Mouse (Mus musculus): ENCODE measurements around the gene Wdr44.
"Not testable (repeated sequence)": the region's sequence is repeated elsewhere in the genome, so short reads cannot be mapped to it uniquely, and the experiment has no call there.

Gene Wdr44

DNA sequence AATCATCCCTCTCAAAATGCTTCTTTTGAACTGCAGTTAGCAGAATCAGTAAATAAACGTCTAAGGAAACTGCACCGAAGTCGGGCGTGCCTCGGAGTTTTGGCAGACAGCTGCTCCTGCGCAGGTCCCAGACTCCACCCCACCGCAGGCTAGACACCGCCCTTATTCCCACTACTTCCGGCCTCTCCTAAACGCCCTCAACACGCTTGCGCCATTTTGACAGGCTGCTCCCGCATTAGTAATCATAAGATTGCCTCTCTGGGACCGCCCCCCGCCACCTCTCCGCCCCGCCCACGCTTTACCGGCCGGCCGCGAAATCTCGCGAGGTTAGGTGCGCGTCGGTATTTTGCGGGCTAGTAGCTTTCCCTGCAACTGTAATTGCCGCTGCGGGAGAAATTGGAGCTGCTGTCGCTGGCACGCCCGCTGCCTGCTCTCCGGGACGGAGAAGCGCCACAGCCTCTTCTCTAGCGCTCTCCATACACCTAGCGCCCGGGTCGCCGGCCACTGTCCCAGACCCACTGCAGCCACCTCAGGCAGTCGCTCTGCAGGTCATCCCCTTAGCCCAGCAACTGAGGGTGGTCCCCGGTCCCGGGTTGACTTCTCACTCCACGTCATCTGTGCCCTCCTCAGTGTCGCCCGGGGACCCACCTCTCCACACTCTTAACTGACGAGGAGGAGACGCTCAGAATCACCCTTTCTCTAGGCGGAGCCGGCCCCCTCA is at the start of gene Wdr44:
TSS of gene Wdr44 (plus strand) at position 330 of the 721 bp plus-strand sequence.
- DNase-seq (ENCODE audit: inconsistent ontology term): peak; percentile 96

DNA sequence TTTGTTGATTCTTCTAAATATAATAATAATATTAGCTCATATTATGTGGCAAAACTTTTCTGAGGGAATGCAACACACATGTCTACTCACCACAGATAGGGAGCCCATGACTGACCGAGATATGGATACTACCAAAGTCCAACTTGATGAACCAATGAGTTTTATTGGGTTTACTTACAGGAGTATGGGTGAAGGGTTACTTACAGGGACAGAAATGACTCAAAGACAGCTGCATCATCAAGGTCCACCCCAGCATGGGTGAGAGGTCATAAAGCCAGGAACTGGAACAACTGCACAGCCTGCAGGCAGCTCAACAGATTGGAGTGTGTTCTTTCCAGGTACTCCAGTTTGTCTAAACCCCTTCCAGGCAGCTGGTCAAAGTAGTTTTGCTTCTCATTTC is 44.5 kb upstream of the Wdr44 start:
- DNase-seq (ENCODE audit: inconsistent ontology term): no peak

- no peak for DNase-seq (ENCODE audit: inconsistent ontology term)
Observed at GRCm38 (mm10) chrX:23662216-23662615, 30.6 kb upstream of the Wdr44 start.

GRCm38 (mm10) chrX:23673193-23673592 is 19.7 kb upstream of the Wdr44 start:
- no peak for DNase-seq (ENCODE audit: inconsistent ontology term)

- no peak for DNase-seq (ENCODE audit: inconsistent ontology term)
Observed at GRCm38 (mm10) chrX:23675450-23675849, 17.4 kb upstream of the Wdr44 start.

- DNase-seq (ENCODE audit: inconsistent ontology term): no peak
Observed at GRCm38 (mm10) chrX:23676583-23676982, 16.3 kb upstream of the Wdr44 start.

DNA sequence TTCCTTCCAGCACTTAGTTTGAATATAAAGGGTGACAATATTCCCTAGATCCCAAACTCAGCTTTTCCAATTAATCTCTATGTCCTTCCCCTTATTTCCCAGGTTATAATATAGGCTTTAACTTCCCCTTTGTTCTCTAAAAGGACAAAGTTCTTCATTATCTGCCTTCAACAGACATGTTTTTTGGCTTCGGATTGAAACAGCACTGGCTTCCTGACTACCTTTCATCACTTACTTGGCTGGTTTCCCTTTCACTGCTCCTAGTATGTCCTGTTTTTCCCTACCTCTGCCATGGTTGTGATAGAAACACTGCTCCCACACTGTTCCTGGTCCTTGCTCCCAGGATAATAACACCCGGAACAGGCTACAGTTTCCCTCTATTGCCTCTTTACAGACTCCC is 15.3 kb upstream of the Wdr44 start:
- DNase-seq (ENCODE audit: inconsistent ontology term): no peak

DNA sequence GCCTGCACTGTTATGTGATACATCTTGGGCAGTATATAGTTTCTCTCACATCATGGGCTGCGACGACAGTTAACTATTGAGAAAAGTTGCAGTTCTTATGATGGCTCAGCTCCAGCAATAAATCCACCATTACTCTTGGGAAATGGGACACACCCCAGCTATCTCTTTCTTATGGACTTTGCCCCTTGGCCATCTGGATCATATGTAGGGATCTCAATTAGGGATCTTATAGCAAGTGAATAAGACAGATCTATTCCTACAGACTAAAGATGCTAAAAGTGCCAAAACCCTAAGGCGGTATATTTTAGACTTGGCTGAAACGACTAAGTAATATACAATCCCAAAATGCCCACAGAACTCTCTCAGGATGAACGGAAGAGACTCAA is 522 bp upstream of the Wdr44 start:
- peak; percentile 34 for DNase-seq (ENCODE audit: inconsistent ontology term)

- DNase-seq (ENCODE audit: inconsistent ontology term): peak; percentile 21
Observed at GRCm38 (mm10) chrX:23693443-23694400, 871 bp downstream of the Wdr44 start.

GRCm38 (mm10) chrX:23694588-23694987 is 1.7 kb downstream of the Wdr44 start:
- no peak for DNase-seq (ENCODE audit: inconsistent ontology term)

- no peak for DNase-seq (ENCODE audit: inconsistent ontology term)
Observed at GRCm38 (mm10) chrX:23695109-23695508, 2.3 kb downstream of the Wdr44 start.

- DNase-seq (ENCODE audit: inconsistent ontology term): no peak
Observed at GRCm38 (mm10) chrX:23697346-23697745, 4.5 kb downstream of the Wdr44 start.

DNA sequence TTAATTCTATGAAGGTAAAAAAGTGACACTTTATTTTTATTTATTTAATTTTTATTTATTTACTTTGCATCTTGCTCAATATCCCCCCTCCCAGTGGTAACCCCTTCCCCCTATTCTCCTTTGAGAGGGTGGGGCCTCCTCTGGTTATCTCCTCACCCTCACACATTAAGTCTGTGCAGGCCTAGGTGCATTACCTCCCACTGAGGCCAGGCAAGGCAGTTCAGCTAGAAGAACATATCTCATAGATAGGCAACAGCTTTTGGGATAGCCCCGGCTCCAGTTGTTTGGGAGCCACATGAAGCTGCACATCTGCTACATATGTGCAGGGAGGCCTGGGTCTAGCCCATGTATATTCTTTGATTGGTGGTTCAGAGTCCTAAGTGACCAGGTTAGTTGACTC is 6.2 kb downstream of the Wdr44 start:
- DNase-seq (ENCODE audit: inconsistent ontology term): no peak

- DNase-seq (ENCODE audit: inconsistent ontology term): no peak
Observed at GRCm38 (mm10) chrX:23717247-23717646, 24.4 kb downstream of the Wdr44 start.

- DNase-seq (ENCODE audit: inconsistent ontology term): no peak
Observed at GRCm38 (mm10) chrX:23727463-23727862, 34.6 kb downstream of the Wdr44 start.

GRCm38 (mm10) chrX:23754671-23755070 is 61.8 kb downstream of the Wdr44 start:
- no peak for DNase-seq (ENCODE audit: inconsistent ontology term)

DNA sequence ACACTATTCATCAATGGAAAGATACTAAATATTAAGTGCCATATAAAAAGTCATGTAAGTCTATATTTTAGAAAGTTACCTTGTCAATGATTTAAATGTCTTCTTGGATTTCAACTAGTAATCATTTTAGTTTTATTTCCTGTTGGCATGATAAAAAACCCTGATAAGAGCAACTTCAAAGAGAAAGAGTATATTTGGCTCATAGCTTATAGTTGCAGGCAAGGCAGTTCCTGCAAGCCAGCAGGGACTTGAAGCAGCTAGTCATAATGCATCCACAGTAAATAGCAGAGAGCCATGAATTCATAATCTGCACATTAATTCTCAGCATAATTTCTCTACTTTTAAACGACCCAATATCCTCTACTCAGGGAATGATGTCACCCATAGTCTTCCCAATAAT is 75.0 kb downstream of the Wdr44 start:
- DNase-seq (ENCODE audit: inconsistent ontology term): no peak

- no peak for DNase-seq (ENCODE audit: inconsistent ontology term)
Observed at GRCm38 (mm10) chrX:23807125-23807524, 114.3 kb downstream of the Wdr44 start.

DNA sequence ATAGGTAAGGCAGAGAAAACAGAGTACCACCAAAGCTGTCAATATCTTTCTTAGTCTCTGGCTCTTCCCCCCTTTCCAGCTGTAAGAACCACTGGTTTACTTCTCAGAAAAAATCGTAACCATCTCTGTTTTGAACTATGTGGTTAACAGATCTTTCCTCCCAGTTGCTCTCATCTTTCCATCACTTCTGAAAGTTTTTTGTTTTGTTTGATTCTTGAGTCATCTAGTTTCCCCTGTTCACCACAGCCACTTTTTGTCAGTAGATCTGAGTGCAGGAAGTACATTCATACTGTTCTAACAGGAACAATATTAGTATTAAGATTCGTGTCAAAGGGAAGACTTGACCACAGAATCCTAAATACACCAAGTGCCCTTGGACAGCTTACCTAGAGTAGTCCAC is 117.5 kb downstream of the Wdr44 start:
- no peak for DNase-seq (ENCODE audit: inconsistent ontology term)

- DNase-seq (ENCODE audit: inconsistent ontology term): not testable (repeated sequence)
Observed at GRCm38 (mm10) chrX:23813287-23813686, 120.4 kb downstream of the Wdr44 start.

- not testable (repeated sequence) for DNase-seq (ENCODE audit: inconsistent ontology term)
Observed at GRCm38 (mm10) chrX:23822885-23823284, 130.0 kb downstream of the Wdr44 start.

DNA sequence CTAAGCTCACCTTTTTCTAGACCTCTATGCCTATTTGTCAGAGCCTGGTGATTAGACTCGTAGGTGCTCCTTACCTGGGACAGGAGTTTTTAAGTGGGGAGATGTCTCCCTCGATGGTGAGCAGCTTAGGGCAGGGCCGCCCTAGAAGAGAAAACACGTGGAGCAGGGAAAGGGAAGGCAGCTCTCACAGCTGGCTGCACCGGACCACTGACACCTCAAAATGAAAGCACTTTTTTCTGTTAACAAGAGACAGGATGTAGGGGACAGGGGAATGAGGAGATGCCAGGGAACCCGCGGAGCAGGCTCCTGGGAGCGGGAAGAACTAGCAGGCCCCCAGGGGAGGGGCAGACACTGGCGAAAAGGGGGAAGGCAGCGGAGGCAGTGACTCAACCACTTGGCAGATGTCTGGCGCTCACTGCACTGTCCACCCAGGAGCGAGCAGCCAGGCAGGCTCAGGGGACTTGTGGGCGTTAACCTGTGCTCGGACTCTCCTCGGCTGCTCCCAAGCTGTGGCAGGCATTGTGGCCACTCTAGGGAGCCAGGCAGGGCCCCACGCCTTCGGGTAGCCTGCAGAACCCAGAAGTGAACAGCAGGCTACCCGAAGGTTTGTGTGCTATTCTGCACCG is 130.7 kb downstream of the Wdr44 start:
- peak; percentile 50 for DNase-seq (ENCODE audit: inconsistent ontology term)

All from Muller cell, postnatal 12 days (primary cell).